In genomic region chr4:155624338-155625291, GRCm38 (mm10) we compare ENCODE assay signal across 8 mouse cellular contexts. TPM values are rescaled to one million over a fixed set of nuclear protein-coding genes. Genes with fewer than 3 reads are reported as not detected.
A peak's percentile ranks its signal among the peaks of the same experiment; 100 is the strongest.
DNase-seq lines count a peak whose midpoint lies in the region; ATAC-seq lines count a peak whose summit lies in the region.

Cdk11b (plus strand) TSS chr4:155624854.

- H3K4me1 ChIP-seq in hindbrain, embryonic 14.5 days (replicated peaks; ENCODE audit: control insufficient read depth, insufficient read depth, low read length), result peaks cover 12% of the 10 kb centered on the region

- DNase-seq in R1 (ENCODE audit: low read depth, low spot score), result peak; percentile 99
- DNase-seq in cerebellum, postnatal 25 days, result peak; percentile 97
- DNase-seq in frontal cortex, postnatal 25 days (ENCODE audit: low spot score in 2 of 2), result peak; percentile 88 to 95
- peak; percentile 100 for DNase-seq in hindbrain, embryonic 14.5 days (ENCODE audit: low spot score)
- peak; percentile 96 for DNase-seq in layer of hippocampus, postnatal 36 days
- peak; percentile 98 for DNase-seq in lung, postnatal 36 days
- DNase-seq in retina, postnatal 1 day, result peak; percentile 99
- peak; percentile 89 to 93 for DNase-seq in urinary bladder, adult 18-20 months (ENCODE audit: low spot score in 2 of 2)

- peak; percentile 100 for ATAC-seq in hindbrain, embryonic 14.5 days (ENCODE audit: low FRiP score)

- no peaks in the 10 kb centered on the region for H3K27me3 ChIP-seq in hindbrain, embryonic 14.5 days (ENCODE audit: control insufficient read depth, insufficient read depth, low read length)

- peak within 1 kb of the TSS; percentile 76 for H3K9ac ChIP-seq in hindbrain, embryonic 14.5 days

- H3K4me2 ChIP-seq in hindbrain, embryonic 14.5 days (replicated peaks), result peak within 1 kb of the TSS; percentile 75

- no peaks in the 10 kb centered on the region for H3K9me3 ChIP-seq in hindbrain, embryonic 14.5 days (ENCODE audit: control insufficient read depth, low read length)

- peaks cover 53% of the 10 kb centered on the region for H3K36me3 ChIP-seq in hindbrain, embryonic 14.5 days (replicated peaks; ENCODE audit: control insufficient read depth, insufficient read depth)

- peak within 1 kb of the TSS; percentile 87 for H3K4me3 ChIP-seq in hindbrain, embryonic 14.5 days (replicated peaks; ENCODE audit: low read length)

- under 1% methylated on average over 75 of the region's 84 CpGs for WGBS in hindbrain, embryonic 14.5 days

- H3K27ac ChIP-seq in hindbrain, embryonic 14.5 days, result peak within 1 kb of the TSS; percentile 89

RNA-seq across cellular contexts. Expression of gene Cdk11b, which starts in this region (rescaled TPM):
- 43.2 and 47.7 TPM in 2 replicates for polyA plus RNA-seq in hindbrain, embryonic 14.5 days (2014; fragmentation: Nextera tagmentation; extraction: Ambion mirVana)
- 10 to 100 TPM; 43.6 to 46.8 TPM for total RNA-seq in layer of hippocampus, postnatal 36 days (2021)

Comparison
In these comparisons a context has a peak if more than half of its experiments do, and no peak if none do; other contexts are left out.
1. Peak in every context shown above with its lines: DNase-seq, ATAC-seq, H3K4me3 ChIP-seq and H3K27ac ChIP-seq.